Mouse (Mus musculus): Measurements from ENCODE around the gene Mydgf.

Mydgf gene

DNA sequence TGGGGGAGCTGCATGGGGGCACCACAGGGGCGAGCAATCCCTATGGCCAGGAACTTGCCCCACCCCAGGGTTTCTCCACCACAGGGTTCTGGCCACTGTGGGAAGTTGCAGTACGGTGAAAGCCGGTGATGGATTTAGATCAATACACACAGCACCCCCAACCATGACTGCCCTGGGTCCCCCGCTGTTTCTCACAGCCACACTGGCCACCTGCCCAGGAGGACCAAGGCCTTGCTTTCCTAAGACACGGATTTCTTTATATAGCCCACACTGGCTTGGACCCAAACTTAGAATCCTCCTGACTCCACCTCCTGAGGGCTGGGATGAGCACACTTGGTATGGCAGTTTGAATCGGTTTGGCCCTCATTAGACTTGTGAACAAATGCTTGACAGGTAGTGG lies 7.5 kb upstream of the Mydgf start:
- DNase-seq (ENCODE audit: low spot score): no peak

DNA sequence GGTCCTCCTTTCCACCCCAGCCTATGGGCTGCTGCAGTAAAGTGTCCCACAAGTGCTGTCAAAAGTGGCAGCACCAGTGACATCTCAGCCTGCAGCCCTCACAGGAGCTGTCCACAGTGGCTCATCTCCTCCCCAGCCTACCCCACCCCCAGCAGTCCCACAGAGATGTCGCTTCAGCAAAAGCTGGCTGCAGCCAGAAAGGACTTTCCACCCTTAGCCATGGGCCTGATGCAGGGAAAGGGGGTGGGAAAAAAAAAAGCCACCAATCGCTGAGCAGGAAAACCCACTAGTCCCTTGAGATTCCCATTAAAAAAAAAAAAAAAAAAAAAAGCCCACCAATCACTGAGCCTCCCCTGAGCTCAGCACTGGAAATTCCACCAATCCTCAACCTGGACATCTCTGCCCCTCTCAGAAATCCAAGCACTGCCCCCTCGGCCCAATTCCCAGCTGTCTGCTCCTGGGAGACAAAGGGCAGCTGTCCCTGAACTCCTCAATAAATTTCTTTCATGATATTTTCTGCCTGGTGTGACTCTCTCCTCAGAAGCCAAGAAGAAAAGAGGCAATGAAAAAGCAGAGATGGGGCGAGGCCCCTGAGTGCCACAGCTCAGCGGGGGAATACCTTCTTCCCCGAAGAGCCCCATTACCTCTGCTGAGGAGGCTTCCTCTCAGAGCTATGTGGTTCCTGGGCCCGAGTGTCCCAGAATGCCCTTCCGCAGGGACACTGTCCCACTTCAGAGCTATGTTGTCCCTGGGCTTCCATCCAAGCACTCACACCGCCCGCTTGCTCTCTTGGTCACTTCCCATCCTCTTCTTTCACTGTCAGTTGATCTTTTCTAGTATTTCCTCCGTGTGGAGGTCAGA lies 1.8 kb upstream of the Mydgf start:
- peak; percentile 44 for DNase-seq (ENCODE audit: low spot score)

DNA sequence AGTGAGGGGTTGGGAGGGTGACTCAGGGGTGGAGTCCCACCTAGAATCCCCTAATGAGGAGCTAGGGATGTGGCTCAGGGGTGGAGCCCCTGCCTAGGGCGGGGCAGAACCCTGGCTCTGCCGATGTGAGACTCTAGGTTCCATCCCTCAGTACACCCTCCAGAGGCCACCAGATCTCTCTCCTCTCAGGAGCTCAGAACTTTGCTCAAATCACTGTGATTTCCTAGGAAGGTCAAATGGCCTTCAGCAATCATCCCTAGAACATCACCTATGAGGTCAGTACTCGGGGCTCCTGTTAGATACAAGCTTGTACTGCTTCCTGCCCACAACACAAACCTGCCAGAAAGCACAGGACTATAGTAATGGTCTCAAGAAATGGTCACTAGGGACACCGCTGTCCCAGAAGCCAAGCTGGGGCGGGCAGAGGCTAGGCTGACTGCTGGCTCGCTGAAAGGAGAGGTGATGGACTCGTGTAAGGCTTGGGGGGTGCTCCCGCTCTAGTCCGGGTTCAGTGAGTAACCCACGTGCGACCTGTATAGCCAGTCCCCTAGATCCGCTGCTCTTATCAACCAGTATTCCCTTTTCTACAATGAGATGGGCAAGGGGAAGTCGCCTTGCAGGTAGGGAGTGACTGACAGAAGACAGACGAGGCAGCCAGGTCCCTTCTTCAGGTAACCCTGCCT lies 604 bp downstream of the Mydgf start:
- DNase-seq (ENCODE audit: low spot score): no peak

DNA sequence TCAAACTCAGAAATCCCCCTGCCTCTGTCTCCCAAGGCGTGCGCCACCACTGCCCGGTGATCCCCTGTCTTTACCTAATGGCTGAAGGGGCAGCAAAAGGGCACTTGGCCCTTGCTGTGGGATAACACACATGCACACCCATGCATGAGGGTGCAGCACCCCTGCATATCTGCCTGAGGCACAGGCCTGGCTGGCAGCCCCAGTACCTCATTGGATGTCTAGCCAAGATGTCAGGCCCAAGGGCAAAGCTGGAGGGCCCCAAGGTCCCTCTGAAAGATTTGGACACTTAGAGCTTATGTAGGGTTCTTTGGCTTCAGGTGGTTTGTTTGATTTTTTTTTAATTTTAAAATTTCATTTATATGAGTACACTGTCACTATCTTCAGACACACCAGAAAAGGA lies 8.3 kb downstream of the Mydgf start:
- DNase-seq (ENCODE audit: low spot score): no peak

DNA sequence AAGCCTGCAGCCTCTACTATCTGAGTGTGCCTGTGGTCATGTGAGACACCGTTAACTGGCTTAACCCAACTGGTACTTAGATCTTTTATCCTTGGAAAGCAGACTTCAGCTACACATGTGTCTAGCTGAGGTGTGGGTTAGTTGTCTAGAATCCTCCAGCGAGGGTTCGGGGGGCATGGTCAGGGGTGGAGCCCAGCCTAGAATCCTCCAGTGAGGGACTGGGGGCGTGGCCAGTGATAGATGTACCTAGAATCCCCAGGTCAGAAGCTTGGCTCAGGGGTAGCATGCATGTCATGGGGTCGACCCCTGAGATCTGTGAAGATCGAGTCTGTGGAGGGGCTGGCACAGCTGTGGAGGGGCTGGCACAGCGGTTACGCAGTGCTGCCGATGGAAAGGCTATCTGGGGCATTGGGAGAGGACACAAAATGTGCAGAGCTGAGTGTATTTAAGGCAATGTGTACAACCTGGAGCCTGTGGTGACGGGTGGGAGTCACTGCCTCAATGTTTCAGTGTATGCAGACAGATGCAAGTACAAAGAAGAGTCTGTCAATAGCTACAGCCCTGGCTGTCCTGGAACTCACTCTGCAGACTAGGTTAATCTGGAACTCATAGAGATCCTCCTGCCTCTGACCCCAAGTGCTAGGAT lies 10.2 kb downstream of the Mydgf start:
- no peak for DNase-seq (ENCODE audit: low spot score)

DNA sequence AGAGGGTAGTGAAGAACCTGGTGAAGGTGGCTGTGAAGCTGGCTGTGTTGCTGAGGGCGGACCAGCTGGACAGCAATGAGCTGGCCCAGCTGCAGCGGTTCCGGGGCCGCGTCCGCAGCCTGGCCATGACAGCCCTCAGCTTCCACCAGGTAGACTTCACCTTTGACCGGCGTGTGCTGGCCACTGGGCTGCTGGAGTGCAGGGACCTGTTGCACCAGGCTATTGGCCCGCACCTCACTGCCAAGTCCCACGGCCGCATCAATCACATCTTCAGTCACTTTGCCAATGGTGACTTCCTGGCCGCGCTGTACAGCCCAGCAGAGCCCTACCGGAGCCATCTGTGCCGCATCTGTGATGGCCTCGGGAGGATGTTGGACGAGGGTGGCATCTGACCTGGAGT lies 11.8 kb downstream of the Mydgf start:
- no peak for DNase-seq (ENCODE audit: low spot score)

DNA sequence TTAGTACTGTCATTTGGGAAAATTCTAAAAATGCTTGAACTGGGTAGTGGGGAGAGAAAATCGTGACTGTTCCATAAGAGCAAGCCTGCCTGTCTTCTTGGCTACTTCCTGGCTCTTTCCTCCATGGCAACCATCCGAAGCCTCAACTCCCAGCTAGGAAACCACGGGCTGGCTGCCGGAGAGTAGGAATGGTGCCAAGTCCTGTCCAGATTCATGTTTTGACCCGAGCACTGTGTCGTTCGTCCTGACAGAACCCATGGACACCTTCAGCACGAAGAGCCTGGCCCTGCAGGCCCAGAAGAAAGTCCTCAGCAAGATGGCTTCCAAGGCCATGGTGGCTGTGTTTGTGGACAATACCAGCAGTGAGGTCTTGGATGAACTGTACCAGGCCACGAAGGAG lies 12.3 kb downstream of the Mydgf start:
- DNase-seq (ENCODE audit: low spot score): no peak

DNA sequence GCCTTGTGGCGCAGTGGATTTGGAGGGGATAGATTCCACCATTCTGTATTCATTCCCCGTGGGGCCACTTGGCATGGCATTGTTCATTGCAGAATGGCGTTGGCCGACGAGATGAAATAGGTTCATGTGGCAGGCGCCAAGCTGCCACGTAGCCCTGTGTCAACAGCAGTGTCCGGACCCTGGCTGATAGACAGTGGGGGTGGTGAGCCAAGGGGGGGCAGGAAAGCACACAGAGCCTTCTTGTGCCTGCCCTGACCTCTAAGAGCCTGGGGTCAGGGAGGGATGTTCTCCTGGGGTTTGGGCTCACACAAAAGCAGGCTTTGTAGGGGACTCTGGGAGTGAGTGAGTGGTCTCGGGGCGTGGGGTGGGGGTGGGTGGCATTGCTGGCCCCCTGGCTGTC lies 13.1 kb downstream of the Mydgf start:
- DNase-seq (ENCODE audit: low spot score): no peak

DNA sequence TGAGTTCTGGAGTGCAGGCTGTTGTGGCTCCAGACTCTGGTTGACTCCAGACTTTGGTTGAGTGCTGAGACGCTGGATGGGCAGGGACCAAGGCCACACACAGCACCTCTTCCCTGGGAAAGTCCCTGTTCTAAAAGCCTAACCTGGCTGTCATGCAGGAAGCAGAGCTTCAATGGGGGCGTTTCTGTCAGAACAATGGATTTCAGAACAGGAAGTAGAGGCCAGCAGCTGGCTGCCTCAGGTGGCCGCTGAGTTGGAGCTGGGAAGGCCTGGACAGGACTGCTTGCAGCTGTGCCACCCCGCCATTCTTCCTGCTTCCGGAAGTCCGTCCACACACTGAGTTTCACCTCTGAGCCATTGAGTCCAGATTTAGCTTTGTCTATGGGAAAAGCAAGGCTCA lies 13.9 kb downstream of the Mydgf start:
- DNase-seq (ENCODE audit: low spot score): no peak

DNA sequence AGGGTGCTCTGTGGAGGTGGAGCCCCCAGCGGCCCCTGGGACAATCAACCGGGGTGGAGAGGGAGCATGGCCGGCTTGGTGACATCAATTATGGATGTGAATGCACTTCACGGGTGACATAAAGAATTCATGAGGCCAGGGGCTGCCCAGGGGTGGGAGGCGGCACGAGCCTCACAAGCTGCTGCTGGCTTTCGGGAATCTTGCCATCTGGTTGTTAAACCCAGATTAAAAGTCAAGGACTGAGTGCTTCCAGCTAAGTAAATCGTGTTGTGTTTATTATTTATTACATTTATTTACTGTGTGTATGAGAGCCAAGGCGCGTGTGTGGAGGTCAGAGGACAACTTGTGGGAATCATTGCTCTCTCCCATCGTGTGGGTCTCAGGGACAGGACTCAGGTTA lies 18.0 kb downstream of the Mydgf start:
- no peak for DNase-seq (ENCODE audit: low spot score)

DNA sequence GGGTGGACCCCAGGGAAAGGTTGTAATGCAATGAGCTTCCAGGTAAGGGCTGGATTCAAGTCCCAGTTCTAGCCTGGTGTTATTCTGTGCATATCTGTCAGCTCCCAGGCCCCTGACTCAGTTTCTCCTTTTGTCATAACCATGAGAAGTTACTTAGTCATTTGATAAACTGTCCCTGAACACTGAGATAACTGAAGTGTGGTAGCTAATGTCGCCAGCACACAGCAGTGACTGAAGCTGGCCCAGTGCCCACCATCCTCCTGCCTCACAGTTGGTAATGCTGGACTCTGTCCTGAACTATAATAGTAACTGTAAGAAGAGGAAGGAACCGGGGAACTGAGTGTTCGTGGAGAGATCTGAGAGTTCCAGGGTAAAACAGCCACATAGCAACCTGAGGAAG lies 19.2 kb downstream of the Mydgf start:
- DNase-seq (ENCODE audit: low spot score): no peak

DNA sequence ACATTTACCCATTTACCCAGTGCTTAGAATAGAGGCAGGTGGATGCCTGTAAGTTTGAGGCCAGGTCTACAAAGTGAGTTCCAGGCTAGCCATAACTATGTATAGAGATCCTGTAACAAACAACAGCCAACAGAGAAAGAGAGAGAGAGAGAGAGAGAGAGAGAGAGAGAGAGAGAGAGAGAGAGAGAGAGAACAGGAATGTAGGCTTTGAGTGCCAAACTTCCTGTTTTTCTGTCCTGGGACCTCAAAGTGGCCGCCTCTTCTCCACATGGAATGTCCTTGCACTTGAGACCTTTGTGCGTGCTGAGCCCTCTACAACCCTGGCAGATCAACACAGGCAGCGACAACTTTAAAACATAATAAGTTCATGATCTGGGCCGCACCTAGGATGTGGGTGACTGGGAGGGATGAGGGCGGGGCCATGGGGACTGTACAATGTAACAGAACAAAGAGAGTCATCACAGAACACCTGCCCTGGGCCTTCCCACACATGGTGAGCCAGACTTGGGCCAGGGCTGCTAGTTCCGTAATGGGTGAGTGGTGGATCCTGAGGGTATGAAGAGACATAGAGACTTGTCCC lies 20.1 kb downstream of the Mydgf start:
- DNase-seq (ENCODE audit: low spot score): no peak

DNA sequence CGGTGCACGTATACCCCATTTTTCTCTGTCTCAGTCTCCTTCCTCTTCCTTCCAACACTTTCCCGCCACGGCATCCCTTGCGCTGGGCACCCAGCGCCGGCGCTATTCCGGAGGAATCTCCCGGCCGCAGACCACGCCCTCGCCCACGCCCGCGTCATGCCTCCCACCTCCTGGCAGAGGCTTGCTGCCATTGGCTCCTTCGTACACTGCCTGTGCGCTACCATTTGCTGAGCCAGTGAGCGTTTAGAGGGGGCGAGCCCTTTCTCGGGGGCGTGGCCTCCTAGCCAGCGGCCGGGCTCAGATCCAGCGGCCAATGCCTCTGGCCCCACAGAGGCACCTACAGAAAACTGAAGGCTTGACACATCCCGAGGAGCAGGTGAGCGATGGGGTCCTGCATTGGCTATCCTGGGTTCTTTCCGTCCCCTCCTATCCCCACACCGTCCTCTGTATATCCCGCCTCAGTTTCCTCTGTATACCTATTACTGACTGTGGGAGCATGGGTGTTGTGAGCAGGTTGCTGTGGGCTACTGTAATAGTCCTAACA lies 21.4 kb downstream of the Mydgf start, which contains the start of gene Tnfaip8l1:
TSS of gene Tnfaip8l1 (plus strand) at position 247 of the 544 bp plus-strand sequence.
- DNase-seq (ENCODE audit: low spot score): peak; percentile 96

DNA sequence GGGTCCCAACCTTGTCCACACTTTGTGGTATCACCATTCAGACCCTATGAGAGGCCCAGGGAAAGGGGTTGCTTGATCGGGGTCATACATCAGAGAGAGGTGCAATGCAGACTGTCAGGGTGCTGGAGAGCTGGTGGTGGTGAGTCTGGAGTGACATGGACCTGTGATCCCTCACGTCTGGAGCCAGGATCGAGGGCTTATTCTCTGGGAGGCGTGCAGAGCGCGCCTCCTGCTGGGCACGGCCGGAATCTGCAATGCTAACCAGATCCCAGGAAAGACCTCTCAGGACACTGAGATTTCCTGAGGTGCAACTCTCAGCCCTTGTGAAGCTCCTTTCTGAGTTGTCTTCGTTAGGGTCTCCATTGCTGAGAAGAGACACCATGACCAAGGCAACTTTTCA lies 24.0 kb downstream of the Mydgf start:
- peak; percentile 71 for DNase-seq (ENCODE audit: low spot score)

DNA sequence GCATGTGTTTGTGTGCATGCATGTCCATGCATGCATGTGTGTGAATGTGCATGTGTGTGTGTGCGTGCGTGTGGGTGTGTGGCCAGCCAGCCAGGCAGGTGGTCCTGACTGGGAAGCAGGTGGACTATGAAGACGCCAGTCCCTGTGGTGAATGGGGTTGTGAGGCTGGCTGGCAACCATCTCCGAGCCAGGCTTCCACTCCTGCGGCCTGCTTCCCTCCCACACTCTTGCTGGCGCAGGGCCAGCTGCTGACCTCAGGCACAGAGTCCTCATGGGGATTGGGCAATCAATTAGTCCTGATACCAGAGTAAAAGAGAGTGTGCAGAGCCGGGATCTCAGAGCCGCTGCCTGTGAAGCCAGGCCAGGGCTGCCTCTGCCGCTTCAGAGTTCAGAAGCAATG lies 30.1 kb downstream of the Mydgf start:
- DNase-seq (ENCODE audit: low spot score): peak; percentile 63

DNA sequence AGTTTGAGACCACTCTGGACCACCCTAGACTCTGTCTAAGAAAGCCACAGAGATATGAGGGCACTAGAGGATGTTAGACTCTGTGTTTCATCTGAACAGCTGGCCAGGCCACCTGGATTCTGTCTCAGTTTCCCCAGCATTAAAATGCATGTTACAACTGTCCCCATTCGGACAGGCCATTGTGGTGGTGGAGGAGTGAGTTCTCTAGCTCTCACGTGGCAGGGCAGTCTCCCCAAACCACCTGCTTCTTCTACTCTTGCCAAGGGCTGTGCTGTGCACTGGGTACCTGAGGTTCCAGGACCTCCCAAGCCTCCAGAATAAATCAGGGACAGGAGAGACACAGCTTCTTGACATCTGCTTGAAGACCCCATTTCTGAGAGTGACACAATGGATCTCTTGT lies 33.8 kb downstream of the Mydgf start:
- DNase-seq (ENCODE audit: low spot score): no peak

DNA sequence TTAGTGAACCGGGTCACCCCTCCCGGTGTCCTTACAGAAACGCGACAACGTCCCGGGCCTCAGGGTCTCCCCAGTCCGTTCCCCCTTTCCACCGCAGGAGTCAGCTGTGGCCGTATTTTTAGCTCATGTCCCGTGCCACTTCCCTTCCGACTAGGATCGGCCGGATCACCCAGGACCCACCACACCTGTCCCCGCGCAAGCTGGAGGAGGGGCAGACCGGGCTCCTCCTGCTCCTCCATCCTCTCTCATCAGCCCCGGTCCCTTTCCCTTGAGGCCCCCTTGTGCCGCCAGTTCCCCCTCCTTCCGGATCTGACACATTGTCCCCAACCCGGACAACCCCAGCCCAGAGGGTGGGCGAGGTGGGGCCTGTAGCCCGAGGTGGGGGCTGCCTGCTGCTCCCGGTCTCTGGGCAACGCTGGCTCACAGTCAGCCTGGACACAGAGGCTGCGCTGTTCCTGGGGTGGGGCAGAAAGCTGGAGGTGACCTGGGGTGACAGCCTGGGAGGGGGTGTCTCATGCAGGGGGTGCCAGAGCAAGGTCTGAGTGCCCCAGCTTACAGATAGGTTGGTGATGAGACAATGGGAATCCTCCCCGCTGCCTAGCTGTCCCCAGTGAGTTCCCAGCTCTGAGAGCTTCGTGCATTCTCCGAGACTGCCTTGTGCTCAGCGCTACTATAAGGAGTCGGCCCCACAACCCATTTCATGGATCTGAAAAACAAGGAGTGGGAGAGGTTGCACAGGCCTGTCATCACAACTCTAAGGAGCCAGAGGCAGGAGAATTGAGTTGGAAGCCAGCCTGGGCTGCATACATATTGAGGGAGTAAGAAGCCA lies 34.7 kb downstream of the Mydgf start:
- no peak for DNase-seq (ENCODE audit: low spot score)

DNA sequence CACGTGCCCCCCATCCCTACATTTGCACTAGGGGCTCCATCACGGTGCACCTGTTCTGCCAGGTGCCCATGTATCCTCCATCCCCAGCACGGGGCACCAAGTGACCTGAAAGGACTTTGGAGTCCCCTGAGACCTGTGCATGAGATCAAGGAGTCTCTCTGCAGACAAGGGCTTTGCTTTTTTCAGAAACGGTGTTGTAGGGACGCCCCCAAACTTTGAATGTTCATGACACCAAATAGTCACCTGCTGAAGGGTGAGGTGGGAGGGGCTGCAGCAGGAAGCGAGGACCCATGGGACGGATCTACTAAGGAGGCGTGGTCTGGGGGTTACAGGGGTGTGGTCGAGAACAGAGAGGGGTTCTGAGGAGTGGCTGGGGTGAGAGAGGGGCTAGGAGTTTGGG lies 35.4 kb downstream of the Mydgf start:
- DNase-seq (ENCODE audit: low spot score): no peak

DNA sequence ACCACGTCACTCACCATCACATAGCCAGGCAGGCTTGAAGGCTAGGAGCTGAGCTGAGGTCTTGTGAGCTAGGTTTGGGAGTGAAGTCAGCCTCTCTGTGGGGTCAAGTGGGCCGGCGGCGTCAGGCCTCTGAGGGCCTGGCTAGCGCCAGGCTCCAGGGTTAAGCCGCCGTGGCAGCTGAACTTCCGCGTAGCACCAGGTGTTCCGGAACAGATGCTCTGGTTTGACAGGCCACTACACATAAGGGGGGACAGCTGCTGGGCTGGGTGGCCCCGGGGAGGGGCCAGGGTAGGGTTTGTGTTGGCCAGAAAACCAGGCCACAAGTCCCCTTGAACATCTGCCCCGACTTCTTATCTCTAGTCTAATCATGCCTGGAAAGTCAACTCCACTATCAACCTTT lies 36.3 kb downstream of the Mydgf start:
- no peak for DNase-seq (ENCODE audit: low spot score)

DNA sequence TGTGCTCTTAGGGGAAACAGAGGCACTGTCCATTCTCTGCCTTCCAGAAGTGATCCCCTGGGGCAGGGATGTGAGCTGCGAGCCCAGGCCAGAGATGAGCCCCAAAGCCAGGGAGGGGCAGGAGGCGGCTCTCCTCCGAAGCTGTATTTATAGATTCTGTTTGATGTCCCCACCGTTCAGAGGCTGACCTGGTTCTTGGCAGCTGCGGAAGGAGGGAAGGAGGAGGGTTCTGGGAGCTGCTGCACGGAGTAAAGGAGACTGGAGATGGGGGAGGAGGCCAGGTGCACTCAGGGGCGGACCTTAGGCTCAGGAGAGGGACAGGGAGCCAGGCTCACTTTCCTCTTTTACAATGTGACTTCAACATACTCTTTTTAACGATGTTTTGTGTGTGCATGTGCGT lies 37.6 kb downstream of the Mydgf start:
- DNase-seq (ENCODE audit: low spot score): no peak

DNA sequence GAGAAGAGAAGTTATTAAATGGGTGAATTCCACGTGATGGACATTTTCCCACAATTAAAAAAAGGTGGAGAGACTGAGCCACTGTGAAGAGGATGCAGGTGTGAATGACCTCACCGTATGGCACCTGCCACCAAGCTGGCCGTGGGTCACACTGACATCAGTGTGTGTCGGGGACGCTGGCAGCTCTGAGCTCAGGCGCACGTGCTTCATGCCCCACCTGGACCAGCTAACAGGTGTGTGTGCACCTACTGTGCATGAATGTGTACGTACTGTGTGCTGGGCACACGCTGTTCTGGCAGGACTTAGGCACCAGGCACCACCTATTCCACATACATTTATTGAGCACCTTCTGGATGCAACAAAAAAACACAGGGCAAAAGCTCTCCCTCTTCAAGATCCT lies 39.2 kb downstream of the Mydgf start:
- no peak for DNase-seq (ENCODE audit: low spot score)
